Mouse (Mus musculus) E14TG2a.4 (cell line): Measurements from ENCODE around the gene Actn3.
A peak's percentile ranks its signal among the peaks of the same experiment; 100 is the strongest.
"Not testable (repeated sequence)": the region's sequence is repeated elsewhere in the genome, so short reads cannot be mapped to it uniquely, and the experiment has no call there.

Experiments used
- H3K27me3 ChIP-seq: 2 replicates; pipeline ENCODE4 v1.6.1; 2014; ENCODE audit warnings: low read length, control low read depth; ENCODE audit not compliant: insufficient read depth
- H3K36me3 ChIP-seq: 2 replicates; pipeline ENCODE4 v1.6.1; 2014; ENCODE audit warnings: low read length, control low read depth; ENCODE audit not compliant: insufficient read depth
- H3K4me1 ChIP-seq: replicated peaks from 2 replicates; pipeline ENCODE4 v1.6.1; 2014; ENCODE audit warnings: low read depth, low read length, control low read depth
- H3K4me3 ChIP-seq: replicated peaks from 2 replicates; pipeline ENCODE4 v1.5.1; 2014; ENCODE audit warnings: mild to moderate bottlenecking, low read length
- H3K9me3 ChIP-seq: 2 replicates; pipeline ENCODE4 v1.6.1; 2014; ENCODE audit warnings: low read length, control low read depth
- CTCF ChIP-seq: conservative IDR thresholded peaks from 2 replicates; pipeline ENCODE4 v1.5.1; 2014; ENCODE audit warnings: low read length
- NANOG ChIP-seq: IDR thresholded peaks from 2 replicates; pipeline ENCODE4 v1.6.1; 2014; ENCODE audit warnings: borderline replicate concordance, low read length, mixed read lengths
- POU5F1 ChIP-seq: IDR thresholded peaks from 2 replicates; pipeline ENCODE4 v1.6.1; 2014; ENCODE audit warnings: low read length, borderline replicate concordance

The Actn3 gene

GRCm38 (mm10) chr19:4833977-4834376 is 43.7 kb downstream of the Actn3 start:
- Histone ChIP-seq H3K4me1 (peaks cover 98% of the 10 kb centered on the region), H3K36me3 (peaks cover 50% of the 10 kb centered on the region), H3K4me3 (no peak overlapping the region), H3K27me3 (no peaks in the 10 kb centered on the region), H3K9me3 (no peaks in the 10 kb centered on the region)
- no peak for TF ChIP-seq POU5F1
- TF ChIP-seq CTCF, result no peak
- TF ChIP-seq NANOG, result no peak

- peaks cover 92% of the 10 kb centered on the region for H3K4me1 ChIP-seq
- no peaks in the 10 kb centered on the region for H3K9me3 ChIP-seq
- TF ChIP-seq CTCF (no peak), NANOG (no peak), POU5F1 (no peak)
- peaks cover 61% of the 10 kb centered on the region for H3K36me3 ChIP-seq
- peak overlapping the region; percentile 48; the same call in 1 of the 2 replicates for H3K4me3 ChIP-seq
- no peaks in the 10 kb centered on the region for H3K27me3 ChIP-seq
These were observed 48.6 kb downstream of the Actn3 start for GRCm38 (mm10) chr19:4829156-4829555.

GRCm38 (mm10) chr19:4828444-4829114 is 49.1 kb downstream of the Actn3 start:
- no peak for TF ChIP-seq NANOG
- no peak for TF ChIP-seq CTCF
- TF ChIP-seq POU5F1, result no peak
- peak overlapping the region; percentile 48 for H3K4me3 ChIP-seq
- no peaks in the 10 kb centered on the region for H3K27me3 ChIP-seq
- no peaks in the 10 kb centered on the region for H3K9me3 ChIP-seq
- H3K36me3 ChIP-seq, result peaks cover 55% of the 10 kb centered on the region
- peaks cover 86% of the 10 kb centered on the region for H3K4me1 ChIP-seq

- peaks cover 15% of the 10 kb centered on the region for H3K36me3 ChIP-seq
- TF ChIP-seq NANOG, result no peak
- no peak; the same call in 1 of the 2 replicates for TF ChIP-seq CTCF
- TF ChIP-seq POU5F1, result no peak
- peaks cover 30% of the 10 kb centered on the region for H3K4me1 ChIP-seq
- no peaks in the 10 kb centered on the region for H3K9me3 ChIP-seq
- no peaks in the 10 kb centered on the region for H3K27me3 ChIP-seq
- H3K4me3 ChIP-seq, result no peak overlapping the region
These were observed 56.9 kb downstream of the Actn3 start for GRCm38 (mm10) chr19:4820678-4821303.

GRCm38 (mm10) chr19:4817182-4817835 is 60.4 kb downstream of the Actn3 start:
- no peaks in the 10 kb centered on the region for H3K36me3 ChIP-seq
- no peaks in the 10 kb centered on the region for H3K9me3 ChIP-seq
- TF ChIP-seq POU5F1, result no peak
- no peak for TF ChIP-seq CTCF
- no peak for TF ChIP-seq NANOG
- no peaks in the 10 kb centered on the region for H3K27me3 ChIP-seq
- H3K4me3 ChIP-seq, result no peak overlapping the region
- H3K4me1 ChIP-seq, result peaks cover 23% of the 10 kb centered on the region

GRCm38 (mm10) chr19:4813015-4813414 is 64.7 kb downstream of the Actn3 start:
- no peaks in the 10 kb centered on the region for H3K9me3 ChIP-seq
- H3K36me3 ChIP-seq, result peaks cover 16% of the 10 kb centered on the region
- H3K4me3 ChIP-seq, result no peak overlapping the region; the same call in 1 of the 2 replicates
- TF ChIP-seq POU5F1 (no peak), CTCF (peak; percentile 71)
- no peaks in the 10 kb centered on the region for H3K27me3 ChIP-seq
- peaks cover 24% of the 10 kb centered on the region for H3K4me1 ChIP-seq

- Histone ChIP-seq H3K4me3 (peak overlapping the region; percentile 99), H3K4me1 (peaks cover 27% of the 10 kb centered on the region), H3K36me3 (peaks cover 22% of the 10 kb centered on the region)
- 0 out of 2 replicates have a peak, but pooled peaks have one; percentile 8 for TF ChIP-seq CTCF
- not testable (repeated sequence) for H3K9me3 ChIP-seq, H3K27me3 ChIP-seq
These were observed 65.3 kb downstream of the Actn3 start for GRCm38 (mm10) chr19:4812334-4812949.

- Histone ChIP-seq H3K4me1 (peaks cover 27% of the 10 kb centered on the region), H3K27me3 (no peaks in the 10 kb centered on the region), H3K9me3 (no peaks in the 10 kb centered on the region), H3K36me3 (peaks cover 27% of the 10 kb centered on the region), H3K4me3 (peak overlapping the region; percentile 99)
- TF ChIP-seq CTCF (no peak), NANOG (no peak), POU5F1 (no peak)
These were observed 65.8 kb downstream of the Actn3 start for GRCm38 (mm10) chr19:4811909-4812242.
